Mouse (Mus musculus): ENCODE measurements around the gene Trafd1.

DNA sequence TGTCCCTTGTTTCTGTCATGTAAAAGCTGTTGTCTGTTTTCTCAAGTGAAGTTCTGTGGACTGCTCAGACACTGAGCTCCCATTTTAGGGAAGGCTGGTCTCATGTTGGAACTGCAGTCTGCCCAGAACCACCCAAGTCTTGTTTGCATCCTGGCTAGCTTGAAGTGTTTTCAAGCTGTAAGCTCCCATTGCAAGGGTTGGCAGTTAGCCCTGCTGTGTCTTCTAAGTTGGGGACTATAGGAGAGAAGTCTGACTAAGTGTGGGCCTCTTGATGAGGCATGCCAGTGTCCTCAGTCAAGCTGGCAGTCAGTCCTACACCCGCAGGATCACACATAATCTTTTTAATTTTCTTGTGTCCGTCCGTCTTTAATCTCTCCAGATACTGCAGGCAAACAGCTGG is 43.5 kb upstream of the Trafd1 start:
- TF ChIP-seq CTCF (IDR thresholded peaks at IDR 0.05; ENCODE audit: low read depth, low read length) (no peak), GATA2 (IDR thresholded peaks at IDR 0.05; ENCODE audit: borderline replicate concordance, low read depth, low read length) (no peak), GATA1 (IDR thresholded peaks at IDR 0.05; ENCODE audit: borderline replicate concordance, low read length) (no peak), TAL1 (conservative IDR thresholded peaks at IDR 0.05; ENCODE audit: low read depth, low read length) (no peak), POLR2AphosphoS5 (IDR thresholded peaks at IDR 0.05; ENCODE audit: insufficient replicate concordance, low read depth, low read length) (no peak)

Data from G1E (cell line).